Mouse (Mus musculus): Measurements from ENCODE around the gene AU015836. TPM values are rescaled to one million over a fixed set of nuclear protein-coding genes. Genes with fewer than 3 reads are reported as not detected.

Gene AU015836
- total RNA-seq, 2 experiments from 2014 or later = not detected

- Histone ChIP-seq H3K27ac (no peak overlapping the region), H3K4me3 (no peak overlapping the region)
- intact Hi-C loops (cut with DNase I) = no loop called here
- DNase-seq (ENCODE audit: extremely low spot score in 1 of 2, low spot score in 2 of 2) = peak in 1 of 2 experiments; percentile 7
- TF ChIP-seq CTCF (IDR thresholded peaks at IDR 0.05) = no peak
These were observed 44.2 kb downstream of the AU015836 start for GRCm38 (mm10) chrX:94012479-94013167.

GRCm38 (mm10) chrX:94016891-94017290, 48.4 kb downstream of the AU015836 start:
- Histone ChIP-seq H3K27ac (no peak overlapping the region), H3K4me3 (no peak overlapping the region)
- TF ChIP-seq CTCF (IDR thresholded peaks at IDR 0.05) = no peak
- DNase-seq (ENCODE audit: extremely low spot score in 1 of 2, low spot score in 2 of 2) = no peak
- intact Hi-C loops (cut with DNase I) = no loop called here

DNA sequence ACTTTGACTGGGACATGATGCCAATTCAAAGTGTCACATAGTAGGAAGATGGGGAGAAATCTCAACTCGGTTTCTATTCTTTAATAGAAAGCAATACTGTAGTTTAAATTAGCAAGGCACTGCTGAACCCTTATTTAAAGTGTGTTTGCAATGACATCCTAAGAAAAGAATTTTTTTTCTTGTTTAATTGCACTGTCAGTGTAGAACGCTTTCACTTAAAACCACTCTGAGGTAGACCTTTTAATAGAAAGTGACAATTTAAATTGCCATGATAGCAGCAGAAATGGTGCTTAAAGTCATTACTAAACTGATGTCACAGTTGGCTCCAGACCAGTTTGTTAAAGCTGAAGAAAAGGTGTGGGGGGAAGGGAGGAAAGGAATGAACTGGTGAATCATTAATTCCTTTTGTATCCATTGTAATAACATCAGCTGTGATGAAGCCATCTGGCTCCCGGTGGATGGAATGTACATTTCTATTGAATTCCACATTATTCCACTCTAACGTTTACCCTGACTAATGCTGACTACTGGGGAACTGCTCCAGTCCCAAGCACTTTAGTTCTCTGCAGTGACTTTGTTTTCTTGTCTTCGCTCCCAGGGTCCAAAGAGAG, 53.9 kb downstream of the AU015836 start:
- TF ChIP-seq CTCF (IDR thresholded peaks at IDR 0.05) = no peak
- Histone ChIP-seq H3K27ac (no peak overlapping the region), H3K4me3 (no peak overlapping the region)
- intact Hi-C loops (cut with DNase I) = no loop called here
- no peak for DNase-seq (ENCODE audit: extremely low spot score in 1 of 2, low spot score in 2 of 2)

Other genes with a start within 250 kb of the AU015836 start
- gene Pdk3, start 136.5 kb upstream of the AU015836 start, total RNA-seq (2021) = 10 to 100 TPM; 40.7 to 41.5 TPM
- gene Zfx, start 155.0 kb downstream of the AU015836 start, total RNA-seq (2021) = 10 to 100 TPM; 37.2 to 37.6 TPM
- 100 to 1,000 TPM in 1 of 2 experiments, 10 to 100 TPM in 1; 99.9 to 153 TPM for gene Eif2s3x, start 244.2 kb downstream of the AU015836 start, total RNA-seq (2021)